Mouse (Mus musculus) embryonic facial prominence, embryonic 11.5 days (tissue): ENCODE measurements around the gene Rai14. TPM values are rescaled to one million over a fixed set of nuclear protein-coding genes. Genes with fewer than 3 reads are reported as not detected.

Source experiments
- ATAC-seq: fragments of 200-750 bp; cut with Nextera tagmentation; replicated peaks from 2 replicates; pipeline ENCODE4 v1.8.0; 2017; ENCODE audit warnings: low read depth; ENCODE audit not compliant: insufficient number of reproducible peaks, low FRiP score, low TSS enrichment
- DNase-seq: peaks from one replicate; pipeline ENCODE4 v3.0.0-alpha.2; 2015; ENCODE audit warnings: low spot score
- H3K27ac ChIP-seq: fragments of 300-500 bp; sonication (generic); replicated peaks from 2 replicates; pipeline ENCODE4 v1.5.1; 2014; ENCODE audit warnings: mild to moderate bottlenecking, low read depth, low read length, control low read depth
- H3K27me3 ChIP-seq: fragments of 300-500 bp; sonication (generic); 2 replicates; pipeline ENCODE4 v1.6.1; 2014; ENCODE audit warnings: mild to moderate bottlenecking, low read length, moderate library complexity, mixed read lengths; ENCODE audit not compliant: control insufficient read depth, insufficient read depth
- H3K36me3 ChIP-seq: fragments of 300-500 bp; sonication (generic); replicated peaks from 2 replicates; pipeline ENCODE4 v1.6.1; 2014; ENCODE audit warnings: low read depth, mild to moderate bottlenecking, low read length, moderate library complexity, mixed read lengths; ENCODE audit not compliant: control insufficient read depth, insufficient read depth
- H3K4me1 ChIP-seq: fragments of 300-500 bp; sonication (generic); 2 replicates; pipeline ENCODE4 v1.6.1; 2014; ENCODE audit warnings: low read length, mixed read lengths; ENCODE audit not compliant: control insufficient read depth, insufficient read depth
- H3K4me2 ChIP-seq: fragments of 300-500 bp; sonication (generic); 2 replicates; pipeline ENCODE4 v1.6.1; 2014; ENCODE audit warnings: low read depth, mild to moderate bottlenecking, control low read depth, low read length, moderate library complexity
- H3K4me3 ChIP-seq: fragments of 300-500 bp; sonication (generic); 2 replicates; pipeline ENCODE4 v1.5.1; 2014; ENCODE audit warnings: low read depth, low read length, control low read depth
- H3K9ac ChIP-seq: fragments of 300-500 bp; sonication (generic); replicated peaks from 2 replicates; pipeline ENCODE4 v1.6.1; 2014; ENCODE audit warnings: mild to moderate bottlenecking, control low read depth, low read length
- H3K9me3 ChIP-seq: fragments of 300-500 bp; sonication (generic); replicated peaks from 2 replicates; pipeline ENCODE4 v1.6.1; 2016; ENCODE audit warnings: mild to moderate bottlenecking, low read length, inconsistent platforms, mixed read lengths; ENCODE audit not compliant: control insufficient read depth
- WGBS: fragments of 180-500 bp; shearing (Covaris S2); extraction: QIAGEN DNeasy Blood & Tissue Kit; methylation state at CpG from one replicate; pipeline ENCODE4 v1.1.7; 2014; 5-methylcytosine and 5-hydroxymethylcytosine counted together
- polyA plus RNA-seq: library from polyadenylated mRNA; unstranded; fragments of >200 nt; fragmentation: Nextera tagmentation; extraction: Ambion mirVana; gene quantifications from 2 replicates; pipeline ENCODE4 v1.2.1, GENCODE M21; 2014

The Rai14 gene
- polyA plus RNA-seq, 1 experiment from 2014 or later, result 92.0 TPM

DNA sequence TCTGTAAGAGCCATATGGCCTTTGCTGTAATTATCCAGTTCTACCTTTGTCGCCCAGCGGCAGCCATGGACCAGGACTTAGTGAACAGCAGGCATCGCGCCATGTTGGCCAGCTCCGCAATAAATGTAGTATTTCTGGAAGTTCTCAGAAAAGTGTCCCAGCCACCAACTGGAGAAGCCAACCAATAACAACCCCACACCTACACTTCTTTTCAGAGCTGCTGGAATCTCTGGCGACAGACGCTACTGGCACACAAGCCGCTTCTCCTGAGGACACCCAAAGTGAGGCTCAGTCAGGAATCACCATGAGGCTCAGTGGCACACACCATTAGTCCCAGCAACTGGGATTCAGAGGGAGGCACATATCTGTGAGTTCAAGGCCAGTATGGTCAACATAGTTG, 82.4 kb downstream of the Rai14 start:
- H3K27me3 ChIP-seq, result no peaks in the 10 kb centered on the region
- H3K4me2 ChIP-seq, result no peak overlapping the region
- DNase-seq (no peak), ATAC-seq (no peak)
- H3K36me3 ChIP-seq, result no peaks in the 10 kb centered on the region
- H3K4me3 ChIP-seq, result no peak overlapping the region
- no peaks in the 10 kb centered on the region for H3K9me3 ChIP-seq
- no peak overlapping the region for H3K27ac ChIP-seq
- no peak overlapping the region for H3K9ac ChIP-seq
- WGBS, result 96% methylated on average over 8 of the region's 8 CpGs
- H3K4me1 ChIP-seq, result peaks cover 10% of the 10 kb centered on the region

DNA sequence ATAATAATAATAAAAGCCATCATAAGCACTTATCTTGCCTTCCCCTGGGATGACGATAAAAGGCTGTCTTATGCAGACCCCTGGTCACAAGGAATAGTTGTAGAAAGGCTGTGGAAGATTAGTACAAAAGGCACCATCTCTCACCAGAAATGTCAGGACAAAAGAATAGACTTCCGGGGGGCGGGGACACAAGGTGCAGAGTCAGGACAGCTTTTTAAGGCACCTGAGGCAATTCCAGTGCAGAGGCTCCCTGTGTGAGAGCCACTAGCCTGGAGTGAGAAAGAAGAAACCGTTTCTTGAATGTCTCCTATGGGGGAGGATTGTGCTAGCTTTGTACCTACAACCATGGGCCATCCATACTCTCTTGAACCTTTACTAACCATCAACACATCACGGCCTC, 82.9 kb downstream of the Rai14 start:
- Histone ChIP-seq H3K4me1 (peaks cover 10% of the 10 kb centered on the region), H3K4me2 (no peak overlapping the region), H3K27me3 (no peaks in the 10 kb centered on the region), H3K4me3 (no peak overlapping the region), H3K27ac (no peak overlapping the region), H3K9ac (no peak overlapping the region), H3K9me3 (no peaks in the 10 kb centered on the region), H3K36me3 (no peaks in the 10 kb centered on the region)
- WGBS, result 93% methylated on average over 5 of the region's 5 CpGs
- ATAC-seq (no peak), DNase-seq (no peak)

DNA sequence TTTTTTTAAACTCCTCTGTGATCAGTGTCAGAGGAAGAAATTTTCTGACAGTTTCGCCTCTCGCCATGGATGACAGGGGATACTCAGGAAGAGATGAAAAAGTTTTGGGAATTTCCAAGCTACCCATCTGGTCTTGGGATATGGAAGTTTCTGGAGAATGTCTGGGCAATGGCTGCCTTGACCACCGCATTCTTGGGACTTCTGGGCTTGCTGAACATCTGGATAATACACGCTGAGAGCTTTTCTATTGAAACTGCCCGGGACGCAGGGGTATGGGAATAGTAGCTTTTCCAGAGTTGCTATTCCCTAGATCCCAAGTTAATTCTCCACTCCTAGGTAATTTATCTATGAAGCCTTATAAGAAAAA, 85.5 kb downstream of the Rai14 start:
- Histone ChIP-seq H3K27ac (peak overlapping the region; percentile 43), H3K9me3 (no peaks in the 10 kb centered on the region), H3K4me1 (no peaks in the 10 kb centered on the region), H3K9ac (no peak overlapping the region), H3K4me2 (no peak overlapping the region), H3K36me3 (no peaks in the 10 kb centered on the region), H3K27me3 (no peaks in the 10 kb centered on the region), H3K4me3 (no peak overlapping the region)
- no peak for DNase-seq
- 31% methylated on average over 6 of the region's 6 CpGs for WGBS
- ATAC-seq, result no peak

DNA sequence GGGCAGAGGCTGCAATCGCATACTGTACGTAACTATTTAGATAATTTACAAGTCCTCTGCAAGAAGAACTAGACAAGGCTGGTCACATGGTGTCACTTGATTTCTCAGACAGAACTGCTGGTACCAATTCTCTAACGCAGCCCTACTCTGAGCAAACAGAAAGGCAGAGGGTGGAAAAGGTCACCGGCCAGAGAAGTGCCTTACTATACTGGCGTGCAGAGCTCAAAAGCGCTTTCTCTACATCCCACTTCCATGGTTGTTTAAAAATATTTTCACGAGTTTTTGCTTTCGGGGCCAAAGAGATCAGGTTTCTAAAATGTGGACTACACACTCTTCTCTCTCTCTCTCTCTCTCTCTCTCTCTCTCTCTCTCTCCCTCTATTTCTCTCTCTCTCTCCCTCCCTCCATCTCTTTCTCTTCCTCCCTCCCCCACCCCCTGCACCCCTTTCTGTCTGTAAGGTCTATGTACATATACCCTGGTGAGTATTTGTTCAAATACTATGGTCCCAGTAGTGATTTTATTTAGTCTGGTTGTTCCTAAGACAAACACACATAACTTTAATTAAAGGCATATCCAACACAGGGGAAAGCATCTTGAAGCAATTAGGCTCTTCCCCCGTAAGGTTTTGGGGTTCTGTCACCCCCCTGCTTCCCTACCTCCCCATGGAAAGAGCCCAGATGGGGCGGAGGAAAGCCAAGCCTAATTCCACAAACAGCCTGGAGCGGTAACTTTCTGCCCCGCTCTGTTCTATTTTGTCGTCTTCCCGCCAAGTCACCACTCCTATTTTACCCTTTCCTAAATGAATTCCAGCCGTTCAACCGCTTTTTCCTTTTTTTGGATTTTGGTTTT, 86.1 kb downstream of the Rai14 start:
- Histone ChIP-seq H3K27me3 (no peaks in the 10 kb centered on the region), H3K4me3 (no peak overlapping the region), H3K36me3 (no peaks in the 10 kb centered on the region), H3K4me1 (no peaks in the 10 kb centered on the region), H3K27ac (peak overlapping the region; percentile 43), H3K9ac (no peak overlapping the region), H3K4me2 (no peak overlapping the region), H3K9me3 (no peaks in the 10 kb centered on the region)
- peak; percentile 91 for DNase-seq
- peak; percentile 71 for ATAC-seq
- 30% methylated on average over 16 of the region's 16 CpGs for WGBS

DNA sequence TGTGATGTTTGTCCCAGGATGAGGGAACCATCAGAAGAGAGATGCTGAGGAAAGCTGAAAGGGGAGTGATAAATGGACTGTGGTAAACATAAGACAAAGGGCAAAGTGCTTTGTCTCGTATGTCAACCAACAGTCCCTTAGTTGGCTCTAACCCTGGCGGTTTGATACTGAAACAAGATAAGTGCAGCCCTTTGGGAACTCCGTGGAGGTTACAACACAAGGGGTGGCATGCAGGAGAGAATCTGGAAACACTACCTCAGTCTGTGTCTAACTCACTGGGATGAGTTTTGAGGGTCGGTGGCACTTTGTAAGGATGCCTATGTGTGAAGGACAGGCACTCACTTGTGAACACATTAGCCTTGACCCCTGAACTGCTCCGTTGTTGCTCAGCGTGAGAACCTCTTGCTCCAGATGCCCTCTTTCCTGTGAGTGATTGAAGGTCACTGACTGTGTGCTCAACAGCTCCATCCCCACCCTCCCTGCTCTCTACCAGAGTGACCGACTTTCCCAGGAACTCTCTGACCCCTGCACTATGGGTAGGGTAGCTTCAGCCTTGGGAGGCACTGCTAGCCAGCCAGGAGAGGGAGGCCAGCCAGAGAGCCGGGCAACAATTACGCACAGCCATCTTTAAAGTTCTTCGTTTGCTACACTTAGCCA, 90.7 kb downstream of the Rai14 start:
- Histone ChIP-seq H3K27me3 (no peaks in the 10 kb centered on the region), H3K27ac (no peak overlapping the region), H3K36me3 (peaks cover under 1% of the 10 kb centered on the region), H3K4me2 (no peak overlapping the region), H3K9ac (no peak overlapping the region), H3K4me3 (no peak overlapping the region), H3K9me3 (no peaks in the 10 kb centered on the region), H3K4me1 (no peaks in the 10 kb centered on the region)
- 41% methylated on average over 10 of the region's 10 CpGs for WGBS
- ATAC-seq, result no peak; the same call in 1 of the 2 replicates
- no peak for DNase-seq

DNA sequence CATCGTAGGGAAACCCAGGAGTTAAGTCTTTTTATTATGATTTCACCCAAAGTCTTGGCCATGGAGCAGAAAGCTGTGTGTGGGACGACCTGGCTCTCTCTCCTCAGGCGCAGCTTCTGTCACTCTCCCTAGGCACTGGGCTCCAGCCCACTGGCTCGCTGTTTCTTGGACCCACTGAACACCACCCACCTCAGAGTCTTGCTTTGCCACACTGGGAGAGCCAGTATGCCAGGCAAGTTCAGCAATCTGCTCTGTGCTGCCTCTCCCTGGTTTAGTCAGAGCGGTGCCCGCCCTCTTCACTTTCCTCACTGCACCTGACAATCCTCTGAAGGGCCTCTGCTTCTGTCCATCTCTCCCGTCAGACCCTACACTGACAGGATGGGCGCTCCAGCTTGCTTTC, 93.2 kb downstream of the Rai14 start:
- H3K27ac ChIP-seq, result no peak overlapping the region; the same call in 1 of the 2 replicates
- ATAC-seq (no peak), DNase-seq (no peak)
- 86% methylated on average over 8 of the region's 8 CpGs for WGBS
- no peaks in the 10 kb centered on the region for H3K27me3 ChIP-seq
- H3K4me2 ChIP-seq, result no peak overlapping the region
- no peaks in the 10 kb centered on the region for H3K9me3 ChIP-seq
- H3K9ac ChIP-seq, result no peak overlapping the region
- H3K36me3 ChIP-seq, result peaks cover 4% of the 10 kb centered on the region
- H3K4me1 ChIP-seq, result no peaks in the 10 kb centered on the region
- H3K4me3 ChIP-seq, result no peak overlapping the region

DNA sequence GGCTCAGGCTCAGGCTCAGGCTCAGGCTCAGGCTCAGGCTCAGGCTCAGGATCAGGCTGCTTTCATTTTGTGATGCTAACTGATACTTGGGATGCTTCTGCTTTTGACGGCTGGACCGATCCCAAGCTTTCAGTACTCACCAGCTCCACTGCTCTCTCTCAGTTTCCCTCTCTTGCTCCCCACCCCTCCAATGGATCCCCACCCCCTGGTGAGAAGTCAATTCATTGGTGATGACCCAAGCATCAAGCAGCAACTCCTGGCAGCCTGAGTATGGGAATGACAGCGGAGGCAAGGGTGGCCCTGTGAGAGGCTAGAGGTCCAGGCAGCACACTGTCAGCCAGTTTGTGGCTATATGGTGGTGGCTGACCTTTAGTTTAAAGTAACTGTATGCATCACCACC, 94.7 kb downstream of the Rai14 start:
- no peak overlapping the region for H3K4me3 ChIP-seq
- no peak for DNase-seq
- H3K36me3 ChIP-seq, result peaks cover 4% of the 10 kb centered on the region
- WGBS, result 94% methylated on average over 3 of the region's 3 CpGs
- H3K9me3 ChIP-seq, result no peaks in the 10 kb centered on the region
- H3K27ac ChIP-seq, result no peak overlapping the region
- ATAC-seq, result no peak
- H3K27me3 ChIP-seq, result no peaks in the 10 kb centered on the region
- H3K4me2 ChIP-seq, result no peak overlapping the region
- H3K4me1 ChIP-seq, result no peaks in the 10 kb centered on the region
- H3K9ac ChIP-seq, result no peak overlapping the region

DNA sequence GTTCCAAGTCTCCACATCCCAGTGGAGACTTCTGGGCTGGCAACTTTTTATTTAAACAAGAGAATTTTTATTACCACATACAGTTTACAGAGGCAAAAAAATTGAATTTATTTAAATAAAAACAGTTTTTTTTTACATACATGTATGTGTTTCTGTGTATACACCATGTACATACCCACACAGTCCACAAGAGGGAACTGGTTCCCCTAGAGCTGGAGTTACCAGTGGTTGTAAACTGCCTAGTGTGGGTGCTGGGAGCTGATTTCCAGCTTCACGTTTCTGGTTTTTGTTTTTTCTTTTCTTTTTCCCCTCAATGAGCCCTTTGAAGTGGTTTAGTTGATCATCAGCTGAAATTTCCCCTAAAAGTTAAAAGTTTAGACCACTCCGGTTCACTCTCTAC, 96.1 kb downstream of the Rai14 start:
- Histone ChIP-seq H3K36me3 (peaks cover 4% of the 10 kb centered on the region), H3K27me3 (no peaks in the 10 kb centered on the region), H3K4me2 (no peak overlapping the region), H3K9ac (no peak overlapping the region), H3K4me3 (no peak overlapping the region), H3K4me1 (no peaks in the 10 kb centered on the region), H3K27ac (no peak overlapping the region), H3K9me3 (no peaks in the 10 kb centered on the region)
- ATAC-seq (no peak), DNase-seq (no peak)
- 97% methylated on average over 2 of the region's 2 CpGs for WGBS
